Mouse (Mus musculus): ENCODE data around the gene Nop10. TPM values are rescaled to one million over a fixed set of nuclear protein-coding genes. Genes with fewer than 3 reads are reported as not detected.

Nop10 gene
- polyA plus RNA-seq, 1 experiment from 2014 or later, result 180 TPM

DNA sequence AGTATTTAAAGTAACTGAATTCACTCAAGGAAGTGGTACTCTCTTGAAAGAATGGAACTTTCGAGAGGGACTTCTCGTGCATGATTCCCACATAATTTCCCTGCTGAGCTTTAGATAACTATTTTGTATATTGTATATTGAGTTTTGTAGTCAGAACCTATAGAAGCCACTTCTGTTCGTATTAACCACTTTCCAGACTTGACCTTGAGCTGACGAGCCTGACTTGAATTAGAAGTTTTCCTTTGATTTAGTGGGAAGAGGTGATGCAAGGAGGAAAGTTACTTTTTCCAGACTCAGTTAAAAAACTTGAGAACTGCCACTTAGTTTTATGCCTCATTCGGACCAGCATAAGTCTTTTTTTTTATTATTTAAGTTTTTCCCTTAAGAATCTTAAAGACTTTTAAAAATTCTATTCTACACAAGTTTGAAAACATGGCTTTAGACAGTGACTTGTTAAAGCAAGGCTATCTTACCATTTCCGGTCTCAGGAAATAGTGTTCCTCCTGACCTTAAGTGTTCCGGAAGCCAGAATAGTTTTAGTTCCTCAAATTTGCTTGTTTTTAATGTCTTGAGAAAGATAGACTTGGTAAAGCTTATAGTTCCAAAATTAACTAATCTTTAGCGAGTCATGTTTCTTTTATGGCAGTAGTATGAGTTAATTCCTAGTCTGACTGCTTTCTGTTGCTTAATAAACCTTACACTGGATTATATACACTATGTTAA lies 6.0 kb downstream of the Nop10 start:
- Histone ChIP-seq H3K9ac (ENCODE audit: low read length) (no peak overlapping the region), H3K9me3 (ENCODE audit: control insufficient read depth, low read length) (no peaks in the 10 kb centered on the region), H3K4me2 (ENCODE audit: low read depth, severe bottlenecking) (no peak overlapping the region), H3K27ac (replicated peaks; ENCODE audit: low read depth, low read length) (no peak overlapping the region), H3K4me1 (ENCODE audit: control insufficient read depth, insufficient read depth, low read length) (no peaks in the 10 kb centered on the region; the same call in 1 of the 2 replicates), H3K4me3 (ENCODE audit: low read depth, low read length) (no peak overlapping the region), H3K36me3 (ENCODE audit: control insufficient read depth, insufficient read depth, low read length) (no peaks in the 10 kb centered on the region), H3K27me3 (ENCODE audit: control insufficient read depth, insufficient read depth, low read length) (no peaks in the 10 kb centered on the region)
- DNase-seq (ENCODE audit: low spot score) (no peak), ATAC-seq (ENCODE audit: insufficient number of reproducible peaks, low FRiP score, low TSS enrichment, low read depth) (no peak)
- 81% methylated on average over 8 of the region's 8 CpGs for WGBS

- DNase-seq (ENCODE audit: low spot score), result no peak
- no peaks in the 10 kb centered on the region for H3K36me3 ChIP-seq (ENCODE audit: control insufficient read depth, insufficient read depth, low read length)
- no peaks in the 10 kb centered on the region; the same call in 1 of the 2 replicates for H3K4me1 ChIP-seq (ENCODE audit: control insufficient read depth, insufficient read depth, low read length)
- H3K27me3 ChIP-seq (ENCODE audit: control insufficient read depth, insufficient read depth, low read length), result no peaks in the 10 kb centered on the region
- no peak overlapping the region for H3K27ac ChIP-seq (replicated peaks; ENCODE audit: low read depth, low read length)
- no peak for ATAC-seq (ENCODE audit: insufficient number of reproducible peaks, low FRiP score, low TSS enrichment, low read depth)
- H3K9ac ChIP-seq (ENCODE audit: low read length), result no peak overlapping the region
- no peak overlapping the region for H3K4me2 ChIP-seq (ENCODE audit: low read depth, severe bottlenecking)
- no peaks in the 10 kb centered on the region for H3K9me3 ChIP-seq (ENCODE audit: control insufficient read depth, low read length)
- 89% methylated on average over 2 of the region's 2 CpGs for WGBS
- H3K4me3 ChIP-seq (ENCODE audit: low read depth, low read length), result no peak overlapping the region
These were observed 8.3 kb downstream of the Nop10 start for GRCm38 (mm10) chr2:112270011-112270410.

- WGBS, result 85% methylated on average over 2 of the region's 2 CpGs
These were observed 11.2 kb downstream of the Nop10 start for GRCm38 (mm10) chr2:112272909-112273308.

DNA sequence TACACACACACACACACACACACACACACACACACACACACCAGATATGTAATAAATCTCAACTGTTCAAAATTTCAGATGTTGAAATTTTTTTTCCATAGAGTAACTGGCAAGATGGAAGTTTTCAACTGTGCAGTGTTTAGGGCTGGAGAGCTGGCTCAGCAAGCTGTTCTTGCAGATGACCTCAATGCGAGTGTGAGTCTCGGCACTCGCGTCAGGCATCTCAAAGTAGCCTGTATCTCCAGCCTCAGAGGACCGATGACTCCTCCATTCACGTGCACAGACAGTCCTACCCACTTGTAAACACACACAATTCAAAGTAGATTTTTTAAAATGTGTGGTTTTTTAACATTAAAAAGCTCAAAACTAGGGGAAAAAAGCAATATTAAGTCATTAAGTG lies 11.7 kb downstream of the Nop10 start:
- ATAC-seq (ENCODE audit: insufficient number of reproducible peaks, low FRiP score, low TSS enrichment, low read depth), result no peak
- Histone ChIP-seq H3K36me3 (ENCODE audit: control insufficient read depth, insufficient read depth, low read length) (no peaks in the 10 kb centered on the region), H3K9me3 (ENCODE audit: control insufficient read depth, low read length) (no peaks in the 10 kb centered on the region), H3K4me3 (ENCODE audit: low read depth, low read length) (no peak overlapping the region), H3K9ac (ENCODE audit: low read length) (no peak overlapping the region), H3K27ac (replicated peaks; ENCODE audit: low read depth, low read length) (no peak overlapping the region), H3K27me3 (ENCODE audit: control insufficient read depth, insufficient read depth, low read length) (no peaks in the 10 kb centered on the region), H3K4me1 (ENCODE audit: control insufficient read depth, insufficient read depth, low read length) (no peaks in the 10 kb centered on the region), H3K4me2 (ENCODE audit: low read depth, severe bottlenecking) (no peak overlapping the region)
- WGBS, result 94% methylated on average over 6 of the region's 6 CpGs
- DNase-seq (ENCODE audit: low spot score), result no peak

More at GRCm38 (mm10) chr2:112272909-112273308, 11.2 kb downstream of the Nop10 start:
- no peak for DNase-seq (ENCODE audit: low spot score)
- H3K4me2 ChIP-seq (ENCODE audit: low read depth, severe bottlenecking), result no peak overlapping the region
- H3K9me3 ChIP-seq (ENCODE audit: control insufficient read depth, low read length), result no peaks in the 10 kb centered on the region
- H3K27me3 ChIP-seq (ENCODE audit: control insufficient read depth, insufficient read depth, low read length), result no peaks in the 10 kb centered on the region
- no peak overlapping the region for H3K4me3 ChIP-seq (ENCODE audit: low read depth, low read length)
- no peak overlapping the region for H3K9ac ChIP-seq (ENCODE audit: low read length)
- H3K27ac ChIP-seq (replicated peaks; ENCODE audit: low read depth, low read length), result no peak overlapping the region
- no peaks in the 10 kb centered on the region for H3K4me1 ChIP-seq (ENCODE audit: control insufficient read depth, insufficient read depth, low read length)
- no peaks in the 10 kb centered on the region for H3K36me3 ChIP-seq (ENCODE audit: control insufficient read depth, insufficient read depth, low read length)
- ATAC-seq (ENCODE audit: insufficient number of reproducible peaks, low FRiP score, low TSS enrichment, low read depth), result no peak

- Histone ChIP-seq H3K4me2 (ENCODE audit: low read depth, severe bottlenecking) (no peak overlapping the region), H3K4me3 (ENCODE audit: low read depth, low read length) (no peak overlapping the region), H3K36me3 (ENCODE audit: control insufficient read depth, insufficient read depth, low read length) (no peaks in the 10 kb centered on the region), H3K27me3 (ENCODE audit: control insufficient read depth, insufficient read depth, low read length) (no peaks in the 10 kb centered on the region), H3K4me1 (ENCODE audit: control insufficient read depth, insufficient read depth, low read length) (no peaks in the 10 kb centered on the region), H3K9ac (ENCODE audit: low read length) (no peak overlapping the region), H3K9me3 (ENCODE audit: control insufficient read depth, low read length) (no peaks in the 10 kb centered on the region), H3K27ac (replicated peaks; ENCODE audit: low read depth, low read length) (no peak overlapping the region)
- no peak for DNase-seq (ENCODE audit: low spot score)
- 87% methylated on average over 3 of the region's 3 CpGs for WGBS
- no peak for ATAC-seq (ENCODE audit: insufficient number of reproducible peaks, low FRiP score, low TSS enrichment, low read depth)
These were observed 15.1 kb downstream of the Nop10 start for GRCm38 (mm10) chr2:112276870-112277269.

- Histone ChIP-seq H3K9ac (ENCODE audit: low read length) (no peak overlapping the region), H3K9me3 (ENCODE audit: control insufficient read depth, low read length) (no peaks in the 10 kb centered on the region), H3K27me3 (ENCODE audit: control insufficient read depth, insufficient read depth, low read length) (no peaks in the 10 kb centered on the region), H3K27ac (replicated peaks; ENCODE audit: low read depth, low read length) (no peak overlapping the region), H3K4me1 (ENCODE audit: control insufficient read depth, insufficient read depth, low read length) (peaks cover 3% of the 10 kb centered on the region; the same call in 1 of the 2 replicates), H3K36me3 (ENCODE audit: control insufficient read depth, insufficient read depth, low read length) (no peaks in the 10 kb centered on the region), H3K4me3 (ENCODE audit: low read depth, low read length) (no peak overlapping the region), H3K4me2 (ENCODE audit: low read depth, severe bottlenecking) (no peak overlapping the region)
- DNase-seq (ENCODE audit: low spot score), result no peak
- WGBS, result 90% methylated on average over 1 of the region's 1 CpGs
- no peak for ATAC-seq (ENCODE audit: insufficient number of reproducible peaks, low FRiP score, low TSS enrichment, low read depth)
These were observed 21.1 kb downstream of the Nop10 start for GRCm38 (mm10) chr2:112282846-112283245.

DNA sequence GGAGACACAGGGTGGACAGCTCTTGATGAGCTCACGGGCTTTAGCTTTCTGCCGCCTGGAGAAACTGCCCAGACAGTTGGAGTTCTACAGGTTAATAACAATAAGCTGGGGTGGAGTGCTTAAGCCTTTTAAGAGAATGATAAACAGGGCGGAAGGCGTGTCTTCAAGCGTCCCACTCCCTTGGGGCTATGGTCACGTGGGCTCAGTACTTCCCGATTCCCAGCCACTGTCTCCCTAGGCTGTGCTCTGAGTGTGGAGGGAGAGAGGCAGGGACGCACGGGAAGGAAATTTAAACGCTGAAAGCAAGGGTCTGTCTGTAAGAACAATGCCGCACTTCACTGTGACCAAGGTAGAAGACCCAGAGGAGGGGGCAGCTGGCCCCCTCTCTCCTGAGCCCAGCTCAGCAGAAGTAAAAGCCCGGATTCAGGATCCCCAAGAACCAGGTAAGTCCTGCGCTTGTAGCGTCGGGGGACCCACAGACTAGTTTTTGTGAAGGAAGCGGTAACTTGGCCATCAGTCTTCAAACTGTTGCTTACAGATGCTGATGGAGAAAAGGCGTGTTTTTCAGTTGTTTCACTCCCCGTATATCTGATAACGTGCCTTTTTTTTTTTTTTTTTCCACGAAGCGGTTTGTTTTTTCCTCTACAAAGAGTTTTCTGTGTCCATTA lies 22.8 kb downstream of the Nop10 start:
- WGBS, result 3% methylated on average over 21 of the region's 21 CpGs
- Histone ChIP-seq H3K4me1 (ENCODE audit: control insufficient read depth, insufficient read depth, low read length) (peaks cover 3% of the 10 kb centered on the region; the same call in 1 of the 2 replicates), H3K9me3 (ENCODE audit: control insufficient read depth, low read length) (no peaks in the 10 kb centered on the region), H3K4me2 (ENCODE audit: low read depth, severe bottlenecking) (peak overlapping the region; percentile 74), H3K27ac (replicated peaks; ENCODE audit: low read depth, low read length) (no peak overlapping the region), H3K27me3 (ENCODE audit: control insufficient read depth, insufficient read depth, low read length) (no peaks in the 10 kb centered on the region), H3K4me3 (ENCODE audit: low read depth, low read length) (peak overlapping the region; percentile 36), H3K9ac (ENCODE audit: low read length) (peak overlapping the region; percentile 63; the same call in 1 of the 2 replicates), H3K36me3 (ENCODE audit: control insufficient read depth, insufficient read depth, low read length) (no peaks in the 10 kb centered on the region)
- DNase-seq (ENCODE audit: low spot score) (peak; percentile 49), ATAC-seq (ENCODE audit: insufficient number of reproducible peaks, low FRiP score, low TSS enrichment, low read depth) (peak; percentile 75; the same call in 1 of the 2 replicates)

GRCm38 (mm10) chr2:112285031-112285390 lies 23.3 kb downstream of the Nop10 start:
- H3K4me3 ChIP-seq (ENCODE audit: low read depth, low read length), result peak overlapping the region; percentile 36
- no peak overlapping the region for H3K27ac ChIP-seq (replicated peaks; ENCODE audit: low read depth, low read length)
- ATAC-seq (ENCODE audit: insufficient number of reproducible peaks, low FRiP score, low TSS enrichment, low read depth) (no peak), DNase-seq (ENCODE audit: low spot score) (no peak)
- H3K4me2 ChIP-seq (ENCODE audit: low read depth, severe bottlenecking), result peak overlapping the region; percentile 74
- WGBS, result 64% methylated on average over 6 of the region's 6 CpGs
- H3K27me3 ChIP-seq (ENCODE audit: control insufficient read depth, insufficient read depth, low read length), result no peaks in the 10 kb centered on the region
- peaks cover 3% of the 10 kb centered on the region; the same call in 1 of the 2 replicates for H3K4me1 ChIP-seq (ENCODE audit: control insufficient read depth, insufficient read depth, low read length)
- no peaks in the 10 kb centered on the region for H3K36me3 ChIP-seq (ENCODE audit: control insufficient read depth, insufficient read depth, low read length)
- H3K9me3 ChIP-seq (ENCODE audit: control insufficient read depth, low read length), result no peaks in the 10 kb centered on the region
- H3K9ac ChIP-seq (ENCODE audit: low read length), result no peak overlapping the region

Measured in limb, embryonic 11.5 days (tissue).